Mouse (Mus musculus) heart, embryonic 16.5 days (tissue): ENCODE data around the gene Nobox. TPM values are rescaled to one million over a fixed set of nuclear protein-coding genes. Genes with fewer than 3 reads are reported as not detected.
A peak's percentile ranks its signal among the peaks of the same experiment; 100 is the strongest.

Experiments used
- ATAC-seq: fragments of 200-750 bp; cut with Nextera tagmentation; replicated peaks from 2 replicates; pipeline ENCODE4 v1.8.0; 2017; ENCODE audit warnings: moderate number of reproducible peaks; ENCODE audit not compliant: insufficient read depth, low FRiP score; ENCODE audit errors: extremely low read depth
- H3K27ac ChIP-seq: fragments of 300-500 bp; sonication (generic); 2 replicates; pipeline ENCODE4 v1.5.1; 2014; ENCODE audit warnings: mild to moderate bottlenecking, low read length, control low read depth, moderate library complexity
- H3K27me3 ChIP-seq: fragments of 300-500 bp; sonication (generic); 2 replicates; pipeline ENCODE4 v1.6.1; 2014; ENCODE audit warnings: low read length, mixed read lengths; ENCODE audit not compliant: control insufficient read depth, insufficient read depth
- H3K36me3 ChIP-seq: fragments of 300-500 bp; sonication (generic); 2 replicates; pipeline ENCODE4 v1.6.1; 2014; ENCODE audit not compliant: control insufficient read depth, insufficient read depth
- H3K4me1 ChIP-seq: fragments of 300-500 bp; sonication (generic); 2 replicates; pipeline ENCODE4 v1.6.1; 2014; ENCODE audit warnings: low read length, mixed read lengths; ENCODE audit not compliant: control insufficient read depth, insufficient read depth
- H3K4me2 ChIP-seq: fragments of 300-500 bp; sonication (generic); 2 replicates; pipeline ENCODE4 v1.6.1; 2014; ENCODE audit warnings: low read depth, mild to moderate bottlenecking, control low read depth, low read length
- H3K4me3 ChIP-seq: fragments of 300-500 bp; sonication (generic); 2 replicates; pipeline ENCODE4 v1.5.1; 2014; ENCODE audit warnings: mild to moderate bottlenecking, control low read depth, low read length
- H3K9ac ChIP-seq: fragments of 300-500 bp; sonication (generic); 2 replicates; pipeline ENCODE4 v1.6.1; 2014; ENCODE audit warnings: low read length, control low read depth
- H3K9me3 ChIP-seq: fragments of 300-500 bp; sonication (generic); replicated peaks from 2 replicates; pipeline ENCODE4 v1.6.1; 2016; ENCODE audit warnings: low read length; ENCODE audit not compliant: control insufficient read depth
- WGBS: fragments of 180-500 bp; shearing (Covaris S2); extraction: QIAGEN DNeasy Blood & Tissue Kit; methylation state at CpG from one replicate; pipeline ENCODE4 v1.1.7; 2014; 5-methylcytosine and 5-hydroxymethylcytosine counted together
- polyA plus RNA-seq: library from polyadenylated mRNA; unstranded; fragments of >200 nt; fragmentation: Nextera tagmentation; extraction: Ambion mirVana; gene quantifications from 2 replicates; pipeline ENCODE4 v1.2.1, GENCODE M21; 2015

Gene Nobox
- polyA plus RNA-seq, 1 experiment from 2014 or later: 0.09 TPM

DNA sequence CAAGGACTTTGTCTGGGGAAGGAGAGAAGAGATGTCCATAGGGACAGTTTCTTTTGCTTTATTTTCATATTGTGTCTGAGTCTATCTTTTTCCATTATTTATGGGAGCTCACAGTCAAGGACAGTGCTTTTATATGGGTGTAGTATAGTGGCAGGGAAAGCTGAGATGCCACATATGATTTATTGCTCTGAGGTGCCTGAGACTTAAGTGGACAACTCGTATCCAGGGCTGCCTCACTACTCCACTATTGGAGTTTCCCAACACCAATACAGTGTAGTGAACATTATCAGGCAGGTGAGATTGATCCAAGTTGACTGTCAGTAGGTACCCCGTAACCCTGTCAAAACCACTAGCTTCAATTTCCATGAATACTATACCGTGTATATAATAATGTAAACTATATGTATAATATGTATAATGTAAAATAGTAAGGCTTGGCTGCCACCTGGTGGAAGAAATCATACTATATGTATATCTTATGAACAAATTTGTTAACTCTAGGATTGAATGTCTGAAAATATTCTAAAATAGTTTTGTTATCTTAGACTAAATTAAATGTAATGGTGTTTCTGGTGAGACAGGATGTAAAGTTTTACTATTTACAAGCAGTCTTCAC is 26.4 kb upstream of the Nobox start:
- Histone ChIP-seq H3K4me2 (no peak overlapping the region), H3K4me3 (no peak overlapping the region), H3K27ac (no peak overlapping the region), H3K9me3 (no peaks in the 10 kb centered on the region), H3K27me3 (no peaks in the 10 kb centered on the region), H3K36me3 (no peaks in the 10 kb centered on the region), H3K4me1 (peaks cover 12% of the 10 kb centered on the region), H3K9ac (no peak overlapping the region)
- WGBS: 73% methylated on average over 3 of the region's 3 CpGs
- ATAC-seq: no peak

DNA sequence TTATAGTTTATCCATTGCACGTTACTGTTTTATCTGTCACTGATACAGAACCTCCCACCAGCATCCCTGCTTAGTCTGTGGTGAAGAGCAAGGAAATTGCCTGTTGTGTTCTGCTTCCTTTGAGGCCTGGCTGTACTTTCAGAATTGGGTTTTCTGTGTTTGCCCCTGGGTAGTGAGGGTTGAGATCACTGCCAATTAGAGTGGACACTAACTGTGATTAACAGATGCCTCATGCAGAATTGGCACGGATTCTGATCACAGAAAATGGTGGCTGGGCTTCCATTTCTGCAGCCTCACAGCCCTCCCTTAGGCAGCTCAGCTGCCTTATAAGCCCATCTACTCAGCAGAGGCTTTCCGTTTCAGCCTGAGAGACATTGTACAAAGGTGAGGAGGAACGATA is 24.1 kb upstream of the Nobox start:
- no peaks in the 10 kb centered on the region for H3K36me3 ChIP-seq
- H3K27ac ChIP-seq: no peak overlapping the region
- no peaks in the 10 kb centered on the region for H3K27me3 ChIP-seq
- no peak overlapping the region for H3K9ac ChIP-seq
- no peaks in the 10 kb centered on the region for H3K9me3 ChIP-seq
- whole genome bisulfite sequencing: 61% methylated on average over 4 of the region's 4 CpGs
- no peak overlapping the region for H3K4me3 ChIP-seq
- H3K4me2 ChIP-seq: no peak overlapping the region
- peaks cover 12% of the 10 kb centered on the region for H3K4me1 ChIP-seq
- no peak for ATAC-seq

DNA sequence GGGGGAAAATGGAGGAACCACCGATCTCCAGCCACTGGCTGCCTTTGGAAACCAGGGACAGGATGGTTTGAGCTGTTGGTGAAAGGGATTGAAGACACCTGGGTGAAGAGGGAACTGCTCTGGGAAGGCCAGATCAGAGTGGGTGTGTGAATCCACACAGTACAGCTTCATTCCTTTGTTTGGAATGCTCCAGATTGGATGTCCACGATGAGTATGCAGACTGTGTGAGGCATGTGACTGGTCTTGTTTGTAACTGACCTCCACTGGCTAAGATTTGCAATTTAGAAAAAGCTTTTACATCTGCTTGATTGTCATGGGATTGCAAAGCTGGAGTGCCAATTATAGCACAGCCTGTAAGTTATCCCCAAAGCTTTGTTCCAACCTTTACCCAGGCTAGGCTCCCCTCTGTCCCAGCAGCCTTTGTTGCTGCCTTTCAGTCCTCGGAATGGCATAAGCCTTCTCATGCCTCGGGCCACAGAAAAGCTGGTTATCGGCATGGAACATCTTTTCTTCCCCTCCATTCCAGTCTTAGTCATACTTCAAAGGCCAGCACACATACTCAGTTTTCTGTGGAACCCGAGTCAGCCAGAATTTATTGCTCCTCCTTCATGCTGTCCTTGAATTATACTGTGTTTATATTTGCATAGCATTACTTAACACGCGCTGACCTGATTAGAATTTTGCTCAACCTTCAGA is 3.8 kb upstream of the Nobox start:
- H3K9me3 ChIP-seq: no peaks in the 10 kb centered on the region
- 65% methylated on average over 8 of the region's 8 CpGs for WGBS
- no peaks in the 10 kb centered on the region for H3K36me3 ChIP-seq
- H3K4me1 ChIP-seq: no peaks in the 10 kb centered on the region
- no peak overlapping the region for H3K9ac ChIP-seq
- H3K4me3 ChIP-seq: no peak overlapping the region
- ATAC-seq: no peak
- H3K27ac ChIP-seq: no peak overlapping the region
- no peaks in the 10 kb centered on the region for H3K27me3 ChIP-seq
- no peak overlapping the region for H3K4me2 ChIP-seq

DNA sequence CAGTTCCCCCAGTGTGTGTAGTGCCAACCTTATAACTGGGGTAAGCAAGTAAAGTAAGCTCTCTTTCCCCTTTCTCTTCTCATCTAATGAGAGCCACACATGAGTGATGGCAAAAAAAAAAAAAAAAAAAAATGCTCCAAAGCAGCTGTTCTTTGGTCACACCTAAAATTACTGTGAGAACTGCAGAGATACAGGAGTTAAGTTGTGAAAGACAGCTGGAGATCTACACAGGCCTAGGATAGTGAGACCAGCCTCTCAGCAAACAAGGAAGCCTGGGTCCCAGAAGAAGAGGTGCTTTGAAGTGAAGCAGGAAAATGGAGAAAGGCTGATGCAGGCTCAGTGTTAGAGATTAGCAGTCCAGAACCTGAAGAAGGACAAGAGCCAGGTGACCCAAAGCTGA is 3.2 kb upstream of the Nobox start:
- ATAC-seq: no peak
- H3K9ac ChIP-seq: no peak overlapping the region
- no peaks in the 10 kb centered on the region for H3K4me1 ChIP-seq
- no peaks in the 10 kb centered on the region for H3K27me3 ChIP-seq
- H3K4me3 ChIP-seq: no peak overlapping the region
- H3K36me3 ChIP-seq: no peaks in the 10 kb centered on the region
- no peaks in the 10 kb centered on the region for H3K9me3 ChIP-seq
- no peak overlapping the region for H3K27ac ChIP-seq
- H3K4me2 ChIP-seq: no peak overlapping the region

DNA sequence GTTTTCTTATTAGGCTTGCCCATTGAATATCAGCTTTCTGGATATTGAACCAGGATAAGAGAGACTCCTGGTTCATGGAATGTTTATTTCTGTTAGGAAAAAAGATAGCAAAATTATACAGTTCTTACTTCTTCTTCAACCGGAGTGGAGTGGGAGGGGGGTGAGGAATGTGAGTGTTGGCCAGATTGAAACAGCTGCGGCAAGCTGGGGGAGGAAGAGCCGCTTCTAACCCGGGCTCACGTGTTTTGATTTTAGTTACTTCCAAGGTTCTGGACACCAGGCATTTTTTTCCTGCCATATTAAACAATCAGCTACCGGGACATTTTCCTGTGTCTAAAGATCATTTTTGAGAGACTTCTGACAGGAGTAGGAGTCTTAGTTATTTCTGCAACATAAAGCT is 717 bp upstream of the Nobox start:
- WGBS: 51% methylated on average over 6 of the region's 6 CpGs

DNA sequence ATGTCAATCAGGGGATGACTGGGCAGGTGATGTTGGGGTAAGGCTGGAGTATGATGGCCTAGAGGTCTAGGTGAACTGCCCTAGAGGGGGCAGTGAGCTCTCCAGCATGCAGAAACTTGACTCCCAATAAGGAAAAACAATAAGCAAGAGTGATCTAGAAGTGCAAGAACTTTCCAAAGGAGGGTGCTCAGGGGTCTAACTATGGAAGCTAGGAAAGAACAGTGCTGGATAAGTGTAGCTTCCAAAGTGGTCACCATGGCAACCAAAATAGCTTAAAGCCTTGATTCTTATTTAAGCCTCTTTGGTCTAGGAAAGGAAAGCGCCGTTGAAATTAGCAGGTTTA is 11.9 kb downstream of the Nobox start:
- H3K4me2 ChIP-seq: no peak overlapping the region
- no peak for ATAC-seq
- 35% methylated on average over 2 of the region's 2 CpGs for WGBS

More for the DNA sequence above, 717 bp upstream of the Nobox start:
- no peak overlapping the region for H3K27ac ChIP-seq
- H3K4me1 ChIP-seq: no peaks in the 10 kb centered on the region
- no peak overlapping the region for H3K9ac ChIP-seq
- H3K9me3 ChIP-seq: no peaks in the 10 kb centered on the region
- no peak overlapping the region for H3K4me2 ChIP-seq
- ATAC-seq: no peak
- H3K36me3 ChIP-seq: no peaks in the 10 kb centered on the region
- H3K27me3 ChIP-seq: no peaks in the 10 kb centered on the region
- H3K4me3 ChIP-seq: no peak overlapping the region

DNA sequence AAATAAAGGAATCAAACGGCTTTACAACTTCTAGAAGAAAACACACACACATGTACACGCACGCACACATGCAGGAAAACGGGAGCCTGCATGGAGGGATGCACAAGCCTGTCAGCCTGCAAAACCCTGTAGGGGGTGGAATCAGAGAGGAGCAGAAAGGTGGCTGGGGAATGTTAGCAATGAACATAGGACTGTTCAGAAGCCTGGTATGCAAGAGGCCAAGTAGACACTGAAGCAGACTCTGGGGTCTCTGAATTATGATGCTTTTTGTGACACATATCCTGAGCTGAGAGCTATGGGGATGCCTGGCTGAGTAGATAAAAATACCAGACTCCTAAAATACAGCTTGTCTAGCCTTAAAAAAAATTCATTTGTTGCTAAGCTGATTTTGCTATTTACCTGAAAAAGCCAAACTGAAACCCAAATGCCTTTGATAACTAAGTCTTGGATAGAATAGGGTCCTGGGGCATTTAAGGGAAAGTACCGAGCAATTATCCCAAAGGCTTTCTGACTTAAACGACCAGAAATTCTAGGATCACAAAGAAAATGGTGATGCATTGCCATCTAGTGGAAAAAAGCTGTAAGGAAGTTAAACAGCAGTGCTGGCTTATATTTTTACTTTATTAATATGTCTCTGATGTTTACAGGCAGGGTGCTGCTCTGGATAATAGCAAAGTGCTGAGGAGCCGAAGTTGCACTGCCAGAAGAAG is 12.4 kb downstream of the Nobox start:
- no peak for ATAC-seq
- Histone ChIP-seq H3K27ac (no peak overlapping the region), H3K9me3 (no peaks in the 10 kb centered on the region), H3K4me3 (no peak overlapping the region), H3K9ac (no peak overlapping the region), H3K4me1 (no peaks in the 10 kb centered on the region; the same call in 1 of the 2 replicates), H3K36me3 (no peaks in the 10 kb centered on the region), H3K4me2 (no peak overlapping the region), H3K27me3 (no peaks in the 10 kb centered on the region)
- WGBS: 34% methylated on average over 7 of the region's 7 CpGs

More for the DNA sequence above, 11.9 kb downstream of the Nobox start:
- Histone ChIP-seq H3K27ac (no peak overlapping the region), H3K9me3 (no peaks in the 10 kb centered on the region), H3K27me3 (no peaks in the 10 kb centered on the region), H3K4me1 (no peaks in the 10 kb centered on the region; the same call in 1 of the 2 replicates), H3K4me3 (no peak overlapping the region), H3K9ac (no peak overlapping the region), H3K36me3 (no peaks in the 10 kb centered on the region)

DNA sequence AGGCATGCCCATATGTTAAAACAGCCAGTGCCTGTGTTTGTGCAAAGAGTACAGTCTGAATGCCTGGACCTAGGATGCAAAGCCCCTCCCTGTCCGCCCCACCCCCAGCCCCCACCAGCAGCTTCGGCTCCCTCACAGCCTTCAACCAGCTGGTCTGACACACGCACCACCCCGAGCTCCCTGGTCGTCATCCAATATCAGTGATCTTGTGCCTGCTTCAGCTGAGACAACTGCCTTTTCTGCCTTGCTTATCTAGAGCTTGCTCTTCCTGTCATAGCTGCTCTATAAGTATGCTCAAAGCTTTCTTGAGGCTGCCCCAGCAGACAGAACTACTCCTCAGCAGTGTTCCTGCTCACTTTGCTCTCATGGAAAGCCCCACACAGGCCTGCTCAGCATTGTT is 13.4 kb downstream of the Nobox start:
- no peak overlapping the region for H3K4me3 ChIP-seq
- no peaks in the 10 kb centered on the region for H3K36me3 ChIP-seq
- WGBS: 22% methylated on average over 5 of the region's 5 CpGs
- H3K9me3 ChIP-seq: no peaks in the 10 kb centered on the region
- no peak overlapping the region for H3K27ac ChIP-seq
- no peak overlapping the region for H3K4me2 ChIP-seq
- 0 out of 2 replicates have a peak, but pooled peaks have one; percentile 32 for ATAC-seq
- H3K9ac ChIP-seq: no peak overlapping the region
- no peaks in the 10 kb centered on the region for H3K27me3 ChIP-seq
- no peaks in the 10 kb centered on the region; the same call in 1 of the 2 replicates for H3K4me1 ChIP-seq

DNA sequence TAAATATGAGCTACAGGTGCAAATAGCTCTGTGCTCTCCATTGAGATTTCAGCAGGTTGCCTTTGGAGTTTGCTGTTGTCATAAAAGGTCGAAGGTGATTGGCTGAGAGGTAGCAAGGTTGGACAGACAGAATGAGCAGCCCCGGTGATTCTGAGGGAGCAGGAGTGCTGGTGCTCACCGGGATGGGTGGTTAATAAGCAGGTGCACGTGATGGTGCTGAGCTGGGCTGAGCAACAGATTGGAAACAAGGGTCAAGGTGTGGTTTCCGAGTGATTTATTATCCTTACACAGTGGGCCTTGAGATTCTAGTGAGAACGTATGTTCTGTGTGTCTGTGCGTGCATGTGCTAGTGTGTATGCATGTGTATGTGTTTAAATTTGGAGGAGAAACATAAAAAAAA is 16.2 kb downstream of the Nobox start:
- Histone ChIP-seq H3K27ac (no peak overlapping the region), H3K4me3 (no peak overlapping the region), H3K9ac (no peak overlapping the region), H3K4me1 (no peaks in the 10 kb centered on the region; the same call in 1 of the 2 replicates), H3K36me3 (peaks cover 10% of the 10 kb centered on the region; the same call in 1 of the 2 replicates), H3K27me3 (no peaks in the 10 kb centered on the region), H3K4me2 (no peak overlapping the region), H3K9me3 (no peaks in the 10 kb centered on the region)
- 85% methylated on average over 7 of the region's 7 CpGs for WGBS
- ATAC-seq: no peak
